Mouse (Mus musculus) kidney, postnatal 36 days (tissue): ENCODE data around the gene Rbm43.

Source experiments
- DNase-seq, 2 experiments: peaks; one replicate each; pipeline ENCODE4 v3.0.0; 2021 to 2022; ENCODE audit warnings: mixed read lengths in 2 of 2

The Rbm43 gene

GRCm38 (mm10) chr2:51912740-51913139 is 22.2 kb downstream of the Rbm43 start:
- peak; percentile 8 to 17 for DNase-seq

GRCm38 (mm10) chr2:51911864-51912263 is 23.1 kb downstream of the Rbm43 start:
- no peak for DNase-seq

- no peak for DNase-seq
These were observed 27.3 kb downstream of the Rbm43 start for GRCm38 (mm10) chr2:51907538-51908110.

GRCm38 (mm10) chr2:51905637-51906036 is 29.3 kb downstream of the Rbm43 start:
- no peak for DNase-seq

GRCm38 (mm10) chr2:51892411-51892901 is 42.5 kb downstream of the Rbm43 start:
- DNase-seq: no peak

GRCm38 (mm10) chr2:51890961-51891360 is 44.0 kb downstream of the Rbm43 start:
- DNase-seq: no peak

- DNase-seq: peak in 1 of 2 experiments; percentile 4
These were observed 44.8 kb downstream of the Rbm43 start for GRCm38 (mm10) chr2:51890139-51890538.

- DNase-seq: no peak
These were observed 54.8 kb downstream of the Rbm43 start for GRCm38 (mm10) chr2:51880143-51880542.
